Mouse (Mus musculus): ENCODE measurements around the gene Dnmt3b.
"Not testable (repeated sequence)": the region's sequence is repeated elsewhere in the genome, so short reads cannot be mapped to it uniquely, and the experiment has no call there.

Gene Dnmt3b

GRCm38 (mm10) chr2:153713227-153713626 is 64.0 kb downstream of the Dnmt3b start:
- DNase-seq (ENCODE audit: low spot score), result peak; percentile 32

DNA sequence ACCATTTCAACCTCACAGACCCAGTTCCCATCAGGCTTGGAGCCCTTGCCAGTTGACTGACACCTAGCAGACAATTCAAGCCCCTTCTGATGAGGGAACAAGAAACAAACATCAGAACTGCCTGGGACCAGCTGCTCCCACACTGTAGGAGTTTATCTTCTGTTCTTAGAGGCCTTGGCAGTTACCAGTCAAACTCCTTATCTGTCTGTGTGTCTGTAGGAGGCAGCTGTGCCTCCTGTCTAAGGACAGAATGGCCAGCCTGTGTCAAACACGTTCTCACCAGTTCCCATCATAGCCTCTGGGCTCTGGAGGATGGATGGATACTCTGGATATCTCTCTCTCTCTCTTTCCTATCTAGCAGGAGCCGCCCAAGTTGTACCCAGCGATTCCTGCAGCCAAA is 68.6 kb downstream of the Dnmt3b start:
- DNase-seq (ENCODE audit: low spot score), result not testable (repeated sequence)

DNA sequence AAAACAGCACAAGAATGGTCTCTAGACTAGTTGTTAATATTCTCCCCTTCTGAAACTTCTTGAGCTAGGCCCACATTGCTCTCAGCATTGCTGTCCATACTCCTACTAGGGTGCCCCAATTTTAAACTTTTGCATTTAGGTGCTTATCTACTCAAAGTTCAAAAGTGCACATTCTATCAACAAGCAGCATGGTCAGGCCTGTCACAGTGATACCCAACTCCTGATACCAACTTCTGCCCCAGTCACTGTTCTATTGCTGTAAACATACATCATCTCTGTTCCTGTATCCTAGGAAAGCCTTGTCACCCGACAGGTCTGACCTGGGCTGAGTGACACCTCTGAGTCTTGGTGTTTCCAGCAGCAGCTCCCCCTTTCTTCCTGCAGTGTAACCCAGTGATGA is 73.8 kb downstream of the Dnmt3b start:
- DNase-seq (ENCODE audit: low spot score), result no peak

DNA sequence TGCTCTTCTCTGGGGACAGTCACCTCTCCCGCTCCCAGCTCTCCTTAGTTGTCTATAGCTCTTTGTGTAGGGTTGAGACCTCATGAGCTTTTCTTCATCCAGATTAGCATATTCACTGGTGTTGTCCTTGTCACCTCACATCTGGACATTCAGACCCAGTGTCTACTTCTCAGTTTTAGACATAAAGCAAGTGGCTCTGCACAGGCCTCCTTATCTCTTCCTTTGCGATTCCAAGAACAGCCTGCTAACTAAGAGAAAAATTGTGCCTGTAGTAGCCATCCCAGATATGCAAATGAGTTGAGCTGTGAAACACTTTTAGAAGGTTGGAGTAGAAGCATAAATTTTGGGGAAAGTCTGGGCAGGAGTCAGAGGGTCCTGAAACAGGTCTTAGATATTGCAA is 75.2 kb downstream of the Dnmt3b start:
- DNase-seq (ENCODE audit: low spot score), result no peak

DNA sequence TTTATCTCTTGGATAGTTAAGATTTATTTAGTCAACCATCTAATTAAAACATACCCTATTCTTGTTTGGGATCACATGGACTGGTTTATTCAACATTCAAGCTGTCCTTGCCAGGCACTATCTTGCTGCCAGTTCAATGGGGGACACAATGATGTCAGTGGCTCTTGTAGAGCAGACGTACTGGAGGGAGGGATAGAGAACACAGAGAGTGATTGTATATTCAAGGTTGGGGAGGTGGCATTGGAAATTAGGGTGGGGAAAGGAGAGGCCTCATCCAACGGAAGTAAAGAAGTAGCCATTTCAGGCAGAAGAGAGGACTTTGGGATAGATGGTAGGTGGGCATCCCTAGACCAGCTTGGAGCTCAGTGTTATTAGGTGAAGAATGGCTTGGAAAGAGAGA is 75.6 kb downstream of the Dnmt3b start:
- DNase-seq (ENCODE audit: low spot score), result no peak

DNA sequence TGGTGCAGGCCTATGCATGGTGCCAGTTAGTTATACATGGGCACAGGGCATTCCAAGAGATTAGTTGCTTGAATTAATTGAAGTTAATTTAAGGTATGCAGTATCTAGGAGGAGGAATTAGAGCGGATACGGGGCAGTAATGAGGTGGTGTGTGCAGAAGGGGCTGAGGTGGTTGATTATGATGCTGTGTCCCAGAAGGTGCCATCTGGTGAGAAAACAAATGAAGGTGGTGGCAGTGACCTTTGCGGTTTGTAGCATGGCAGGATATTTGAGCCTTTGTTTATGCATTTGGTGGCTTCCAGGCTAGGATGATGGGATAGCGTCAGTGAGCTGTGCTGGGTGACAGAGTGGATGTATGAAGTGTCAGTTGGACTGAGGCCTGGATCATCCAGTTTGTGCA is 76.0 kb downstream of the Dnmt3b start:
- no peak for DNase-seq (ENCODE audit: low spot score)

DNA sequence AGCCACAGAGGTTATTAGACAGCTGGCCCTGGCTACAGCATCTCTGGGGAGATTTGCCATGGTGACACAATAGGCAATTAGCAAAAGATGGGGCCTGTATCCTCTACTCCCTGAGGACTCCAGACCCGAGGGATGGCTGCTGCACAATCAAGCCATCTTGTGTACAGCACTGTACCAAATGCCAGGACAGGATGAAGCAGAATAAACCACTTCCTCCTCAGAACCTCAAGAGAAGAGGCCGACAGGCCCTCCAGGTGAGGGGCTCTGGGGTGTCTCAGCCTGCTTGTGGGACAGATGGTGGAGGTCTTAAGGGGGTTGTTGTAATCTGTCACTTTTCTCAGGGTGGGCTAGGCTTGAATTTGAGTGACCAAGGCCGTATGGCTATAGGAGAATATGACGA is 84.8 kb downstream of the Dnmt3b start:
- DNase-seq (ENCODE audit: low spot score), result no peak
